Mouse (Mus musculus) heart, embryonic 12.5 days (tissue): ENCODE measurements around the gene Slc25a41. TPM values are rescaled to one million over a fixed set of nuclear protein-coding genes. Genes with fewer than 3 reads are reported as not detected.
"Not testable (repeated sequence)": the region's sequence is repeated elsewhere in the genome, so short reads cannot be mapped to it uniquely, and the experiment has no call there.

Experiments
- ATAC-seq: fragments of 200-750 bp; cut with Nextera tagmentation; 2 replicates; pipeline ENCODE4 v1.8.0; 2017; ENCODE audit warnings: moderate TSS enrichment, moderate library complexity; ENCODE audit not compliant: insufficient number of reproducible peaks, low FRiP score
- H3K27ac ChIP-seq: fragments of 300-500 bp; sonication (generic); 2 replicates; pipeline ENCODE4 v1.5.1; 2016; ENCODE audit warnings: mild to moderate bottlenecking, moderate library complexity; ENCODE audit not compliant: poor library complexity, severe bottlenecking
- H3K27me3 ChIP-seq: fragments of 300-500 bp; sonication (generic); replicated peaks from 2 replicates; pipeline ENCODE4 v1.6.1; 2016; ENCODE audit warnings: mild to moderate bottlenecking, moderate library complexity
- H3K36me3 ChIP-seq: fragments of 300-500 bp; sonication (generic); 2 replicates; pipeline ENCODE4 v1.6.1; 2016; ENCODE audit warnings: mild to moderate bottlenecking, moderate library complexity
- H3K4me1 ChIP-seq: fragments of 300-500 bp; sonication (generic); replicated peaks from 2 replicates; pipeline ENCODE4 v1.6.1; 2016; ENCODE audit warnings: mild to moderate bottlenecking
- H3K4me2 ChIP-seq: fragments of 300-500 bp; sonication (generic); 2 replicates; pipeline ENCODE4 v1.6.1; 2016; ENCODE audit warnings: mild to moderate bottlenecking, moderate library complexity
- H3K4me3 ChIP-seq: fragments of 300-500 bp; sonication (generic); 2 replicates; pipeline ENCODE4 v1.5.1; 2016; ENCODE audit warnings: mild to moderate bottlenecking
- H3K9ac ChIP-seq: fragments of 300-500 bp; sonication (generic); 2 replicates; pipeline ENCODE4 v1.6.1; 2016; ENCODE audit warnings: mild to moderate bottlenecking, moderate library complexity
- H3K9me3 ChIP-seq: fragments of 300-500 bp; sonication (generic); replicated peaks from 2 replicates; pipeline ENCODE4 v1.6.1; 2016; ENCODE audit warnings: mild to moderate bottlenecking, moderate library complexity
- whole genome bisulfite sequencing: fragments of 180-500 bp; shearing (Covaris S2); methylation state at CpG from one replicate; pipeline ENCODE4 v1.1.7; 2016; 5-methylcytosine and 5-hydroxymethylcytosine counted together
- polyA plus RNA-seq: library from polyadenylated mRNA; unstranded; fragments of >200 nt; fragmentation: Nextera tagmentation; extraction: Ambion mirVana; gene quantifications from 2 replicates; pipeline ENCODE4 v1.2.1, GENCODE M21; 2016

Gene Slc25a41
- polyA plus RNA-seq, 1 experiment from 2014 or later = not detected

GRCm38 (mm10) chr17:57066908-57067307 lies 25.5 kb upstream of the Slc25a41 start:
- Histone ChIP-seq H3K4me2 (no peak overlapping the region), H3K9ac (no peak overlapping the region), H3K4me3 (no peak overlapping the region), H3K4me1 (peaks cover 8% of the 10 kb centered on the region), H3K27me3 (peaks cover 84% of the 10 kb centered on the region), H3K27ac (no peak overlapping the region), H3K9me3 (no peaks in the 10 kb centered on the region), H3K36me3 (no peaks in the 10 kb centered on the region)
- 32% methylated on average over 5 of the region's 5 CpGs for WGBS
- no peak for ATAC-seq

DNA sequence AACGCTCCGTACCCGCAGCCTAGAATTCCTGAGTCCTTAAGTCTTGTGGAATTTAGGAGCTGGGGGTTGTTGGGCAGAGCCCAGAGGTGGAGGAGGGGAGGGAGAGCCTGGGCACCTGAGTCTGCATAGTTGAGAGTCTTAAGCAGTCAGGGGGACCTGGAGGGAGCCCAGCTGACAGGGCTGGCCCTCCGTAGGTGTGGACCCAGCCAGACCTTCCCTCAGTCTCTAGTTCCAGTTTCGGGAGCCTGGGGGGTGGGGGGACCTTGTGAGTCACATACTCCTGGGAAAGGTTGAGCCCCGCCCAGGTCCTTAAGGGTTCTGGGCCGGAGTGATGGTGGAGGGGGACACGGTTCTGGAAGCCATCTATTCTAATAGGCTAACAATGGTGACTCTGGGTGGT lies 21.6 kb upstream of the Slc25a41 start:
- no peak overlapping the region for H3K4me3 ChIP-seq
- no peak overlapping the region; the same call in 1 of the 2 replicates for H3K4me2 ChIP-seq

DNA sequence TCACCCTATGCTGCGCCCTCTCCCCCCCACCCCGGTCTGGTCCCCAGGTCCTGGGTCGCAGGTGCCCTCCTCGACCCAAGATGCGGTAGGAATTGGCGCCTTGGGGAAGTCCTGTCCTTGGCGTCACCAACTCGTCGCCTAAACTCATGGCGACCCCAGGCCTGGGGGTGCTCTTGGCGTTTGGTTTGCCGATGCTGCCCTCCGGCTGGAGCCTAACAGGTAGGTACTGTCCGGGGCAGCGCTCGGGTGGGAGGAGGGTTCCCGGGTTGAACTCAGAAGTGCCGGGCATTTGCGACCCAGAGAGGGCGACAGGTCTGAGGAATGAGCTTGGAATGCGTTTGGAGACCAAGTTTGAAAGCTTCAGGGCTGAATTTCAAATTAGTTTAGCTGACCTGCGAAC lies 21.1 kb upstream of the Slc25a41 start:
- H3K27me3 ChIP-seq = peaks cover 61% of the 10 kb centered on the region
- no peak for ATAC-seq
- peak overlapping the region; percentile 3; the same call in 1 of the 2 replicates for H3K9ac ChIP-seq
- peak overlapping the region; percentile 42 for H3K4me3 ChIP-seq
- peak overlapping the region; percentile 69 for H3K4me2 ChIP-seq
- H3K4me1 ChIP-seq = peaks cover 30% of the 10 kb centered on the region
- no peaks in the 10 kb centered on the region for H3K36me3 ChIP-seq
- 1% methylated on average over 22 of the region's 22 CpGs for WGBS
- no peak overlapping the region for H3K27ac ChIP-seq
- no peaks in the 10 kb centered on the region for H3K9me3 ChIP-seq

More for the DNA sequence above, 21.6 kb upstream of the Slc25a41 start:
- no peaks in the 10 kb centered on the region for H3K36me3 ChIP-seq
- peaks cover 26% of the 10 kb centered on the region for H3K4me1 ChIP-seq
- H3K9ac ChIP-seq = no peak overlapping the region
- H3K27ac ChIP-seq = no peak overlapping the region
- 11% methylated on average over 8 of the region's 8 CpGs for WGBS
- H3K9me3 ChIP-seq = no peaks in the 10 kb centered on the region
- H3K27me3 ChIP-seq = peaks cover 66% of the 10 kb centered on the region
- ATAC-seq = no peak

GRCm38 (mm10) chr17:57062011-57062521 lies 20.6 kb upstream of the Slc25a41 start:
- ATAC-seq = no peak
- H3K4me2 ChIP-seq = peak overlapping the region; percentile 69
- 0 out of 2 replicates have a peak, but pooled peaks cover 2% of the 10 kb centered on the region for H3K36me3 ChIP-seq
- WGBS = 2% methylated on average over 37 of the region's 39 CpGs
- no peaks in the 10 kb centered on the region for H3K9me3 ChIP-seq
- peak overlapping the region; percentile 3; the same call in 1 of the 2 replicates for H3K9ac ChIP-seq
- H3K4me3 ChIP-seq = peak overlapping the region; percentile 42
- no peak overlapping the region for H3K27ac ChIP-seq
- H3K27me3 ChIP-seq = peaks cover 57% of the 10 kb centered on the region
- H3K4me1 ChIP-seq = peaks cover 30% of the 10 kb centered on the region

DNA sequence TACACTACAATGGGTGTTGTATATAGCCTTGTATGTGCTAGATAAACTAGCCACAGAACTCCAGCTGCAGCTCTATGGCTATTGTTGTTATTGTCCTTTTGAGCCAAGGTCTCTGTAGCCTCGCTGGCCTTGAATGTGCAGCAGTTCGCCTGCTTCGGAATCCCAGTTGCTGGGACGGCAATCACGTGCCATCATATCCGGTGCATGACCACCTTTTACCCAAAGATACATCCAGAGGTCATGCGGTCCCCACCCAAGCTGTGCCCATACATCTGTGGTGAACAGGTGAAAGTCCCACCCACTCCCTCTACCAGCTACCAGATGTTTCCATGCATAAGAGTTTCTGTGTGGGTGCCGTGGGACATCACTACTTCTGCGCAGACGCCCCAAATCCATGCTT lies 19.6 kb upstream of the Slc25a41 start:
- Histone ChIP-seq H3K4me1 (peaks cover 30% of the 10 kb centered on the region), H3K4me2 (peak overlapping the region; percentile 88), H3K27ac (no peak overlapping the region), H3K9ac (no peak overlapping the region), H3K4me3 (peak overlapping the region; percentile 92; the same call in 1 of the 2 replicates), H3K9me3 (no peaks in the 10 kb centered on the region), H3K36me3 (0 out of 2 replicates have a peak, but pooled peaks cover 2% of the 10 kb centered on the region), H3K27me3 (peaks cover 49% of the 10 kb centered on the region)
- 31% methylated on average over 10 of the region's 10 CpGs for WGBS
- no peak for ATAC-seq

- Histone ChIP-seq H3K9ac (0 out of 2 replicates have a peak overlapping the region, but pooled peaks have one; percentile 90), H3K4me3 (peak overlapping the region; percentile 92), H3K9me3 (no peaks in the 10 kb centered on the region), H3K27me3 (peaks cover 42% of the 10 kb centered on the region), H3K4me2 (peak overlapping the region; percentile 88), H3K36me3 (peaks cover 8% of the 10 kb centered on the region; the same call in 1 of the 2 replicates), H3K4me1 (peaks cover 30% of the 10 kb centered on the region), H3K27ac (0 out of 2 replicates have a peak overlapping the region, but pooled peaks have one; percentile 14)
- under 1% methylated on average over 44 of the region's 44 CpGs for WGBS
- peak; percentile 86 for ATAC-seq
These were observed 18.9 kb upstream of the Slc25a41 start for GRCm38 (mm10) chr17:57060231-57060801.

GRCm38 (mm10) chr17:57059486-57059977 lies 18.1 kb upstream of the Slc25a41 start, which contains the start of gene Slc25a23:
Slc25a23 (minus strand) TSS chr17:57059863.
- Histone ChIP-seq H3K9ac (peak within 1 kb of the TSS; percentile 90), H3K27ac (peak within 1 kb of the TSS; percentile 40; the same call in 1 of the 2 replicates), H3K4me2 (peak within 1 kb of the TSS; percentile 88), H3K27me3 (peaks cover 34% of the 10 kb centered on the region), H3K4me3 (peak within 1 kb of the TSS; percentile 92), H3K36me3 (peaks cover 15% of the 10 kb centered on the region), H3K9me3 (no peaks in the 10 kb centered on the region), H3K4me1 (peaks cover 30% of the 10 kb centered on the region)
- WGBS = under 1% methylated on average over 31 of the region's 45 CpGs
- ATAC-seq = peak; percentile 69

- Histone ChIP-seq H3K9ac (peak within 1 kb of the TSS; percentile 90), H3K4me1 (peaks cover 30% of the 10 kb centered on the region), H3K36me3 (peaks cover 21% of the 10 kb centered on the region), H3K4me2 (peak within 1 kb of the TSS; percentile 88), H3K9me3 (no peaks in the 10 kb centered on the region), H3K4me3 (peak within 1 kb of the TSS; percentile 92), H3K27ac (peak within 1 kb of the TSS; percentile 40; the same call in 1 of the 2 replicates), H3K27me3 (peaks cover 29% of the 10 kb centered on the region)
- 8% methylated on average over 5 of the region's 22 CpGs for WGBS
- ATAC-seq = peak; percentile 3; the same call in 1 of the 2 replicates
These were observed 17.5 kb upstream of the Slc25a41 start, which contains the start of gene Crb3 for GRCm38 (mm10) chr17:57058891-57059485. Crb3 (plus strand) TSS chr17:57059105.

DNA sequence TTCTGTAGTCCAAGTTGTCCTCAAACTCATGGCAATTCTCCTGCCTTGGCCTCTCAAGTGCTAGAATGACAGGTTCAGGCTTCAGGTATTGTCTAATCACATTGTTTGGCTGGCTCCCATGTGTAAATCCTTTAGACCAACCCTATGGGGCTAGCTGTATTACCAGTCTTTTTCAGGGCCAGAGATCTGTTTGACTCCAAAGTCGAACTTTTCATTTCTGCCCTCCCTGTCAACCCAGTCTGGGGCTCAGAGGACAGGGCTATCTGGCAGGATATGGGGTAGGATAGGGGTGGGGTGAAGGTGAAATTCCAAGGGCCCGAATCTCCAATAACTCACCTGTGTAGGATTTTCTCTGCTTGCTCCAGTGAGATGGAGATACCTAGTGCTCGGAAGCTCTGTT lies 14.8 kb upstream of the Slc25a41 start:
- no peak for ATAC-seq
- no peak overlapping the region for H3K9ac ChIP-seq
- peaks cover 47% of the 10 kb centered on the region for H3K36me3 ChIP-seq
- H3K4me3 ChIP-seq = no peak overlapping the region
- no peak overlapping the region for H3K4me2 ChIP-seq
- H3K27me3 ChIP-seq = peaks cover 5% of the 10 kb centered on the region
- H3K27ac ChIP-seq = no peak overlapping the region
- no peaks in the 10 kb centered on the region for H3K9me3 ChIP-seq
- WGBS = 79% methylated on average over 3 of the region's 3 CpGs
- peaks cover 19% of the 10 kb centered on the region for H3K4me1 ChIP-seq

GRCm38 (mm10) chr17:57051679-57052078 lies 10.2 kb upstream of the Slc25a41 start:
- H3K9me3 ChIP-seq, H3K9ac ChIP-seq, H3K27ac ChIP-seq, H3K4me3 ChIP-seq, H3K4me2 ChIP-seq, H3K27me3 ChIP-seq, ATAC-seq, H3K4me1 ChIP-seq: not testable (repeated sequence)
- peaks cover 68% of the 10 kb centered on the region for H3K36me3 ChIP-seq
- WGBS = 74% methylated on average over 4 of the region's 4 CpGs

GRCm38 (mm10) chr17:57048816-57049215 lies 7.4 kb upstream of the Slc25a41 start:
- H3K27ac ChIP-seq = no peak overlapping the region
- ATAC-seq = no peak
- H3K9ac ChIP-seq = no peak overlapping the region
- peaks cover 58% of the 10 kb centered on the region for H3K36me3 ChIP-seq
- H3K4me2 ChIP-seq = no peak overlapping the region
- no peaks in the 10 kb centered on the region for H3K9me3 ChIP-seq
- no peaks in the 10 kb centered on the region for H3K27me3 ChIP-seq
- H3K4me3 ChIP-seq = no peak overlapping the region
- WGBS = 92% methylated on average over 3 of the region's 3 CpGs
- H3K4me1 ChIP-seq = no peaks in the 10 kb centered on the region
